In the genomic region with DNA sequence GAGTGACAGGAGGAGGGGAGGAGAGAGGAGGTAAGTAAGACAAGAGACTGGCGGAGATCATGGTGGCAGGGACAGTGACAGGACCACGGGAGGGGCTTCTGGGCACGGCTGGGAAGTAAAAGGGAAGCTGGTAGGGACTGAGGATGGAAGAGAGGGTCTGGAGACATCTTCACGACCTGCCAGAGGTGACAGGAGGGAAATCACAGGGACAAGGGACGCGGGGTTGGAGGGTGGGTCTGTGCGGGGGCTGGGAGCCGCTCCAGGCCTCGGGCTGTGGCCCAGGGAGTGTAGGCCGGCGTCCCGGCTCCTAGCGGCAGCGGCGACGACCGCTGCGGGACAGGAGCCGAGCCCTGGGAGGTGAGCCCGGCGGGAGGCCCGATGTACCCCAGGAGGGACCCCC, we compare ENCODE assay signal across 8 mouse cellular contexts. TPM values are rescaled to one million over a fixed set of nuclear protein-coding genes. Genes with fewer than 3 reads are reported as not detected.
DNase-seq lines count a peak whose midpoint lies in the region; ATAC-seq and TF ChIP-seq lines count a peak whose summit lies in the region.

No protein-coding gene starts in this region.

- DNase-seq in cerebellum, adult 2 months = peak; percentile 35 to 50
- DNase-seq in cerebellum, adult 11-12 months = no peak
- no peak for DNase-seq in lung, postnatal 36 days
- no peak for DNase-seq in layer of hippocampus, adult 11-12 months (ENCODE audit: low spot score)
- DNase-seq in spleen, adult 18-20 months = no peak

- no peaks in the 10 kb centered on the region for H3K9me3 ChIP-seq in lung, embryonic 16.5 days (ENCODE audit: control insufficient read depth, low read length)
- no peaks in the 10 kb centered on the region for H3K9me3 ChIP-seq in limb, embryonic 15.5 days
- no peaks in the 10 kb centered on the region for H3K9me3 ChIP-seq in stomach, embryonic 15.5 days

- no peaks in the 10 kb centered on the region for H3K36me3 ChIP-seq in lung, embryonic 16.5 days (ENCODE audit: control insufficient read depth, insufficient read depth, low read length)
- no peaks in the 10 kb centered on the region for H3K36me3 ChIP-seq in limb, embryonic 15.5 days
- no peaks in the 10 kb centered on the region for H3K36me3 ChIP-seq in stomach, embryonic 15.5 days

- H3K27ac ChIP-seq in cerebellum, adult 2 months (ENCODE audit: insufficient read depth, low read length) = peak overlapping the region; percentile 49
- no peak overlapping the region for H3K27ac ChIP-seq in lung, embryonic 16.5 days (ENCODE audit: low read length)
- H3K27ac ChIP-seq in limb, embryonic 15.5 days = no peak overlapping the region
- no peak overlapping the region for H3K27ac ChIP-seq in stomach, embryonic 15.5 days

- 0 out of 2 replicates have a peak, but pooled peaks have one; percentile 2 for ATAC-seq in lung, embryonic 16.5 days (ENCODE audit: low read depth)
- ATAC-seq in limb, embryonic 15.5 days (ENCODE audit: insufficient number of reproducible peaks, low FRiP score, low TSS enrichment, low read depth) = no peak; the same call in 1 of the 2 replicates
- no peak for ATAC-seq in stomach, embryonic 15.5 days (ENCODE audit: insufficient read depth, low FRiP score, low read depth)

- no peak overlapping the region for H3K9ac ChIP-seq in lung, embryonic 16.5 days (ENCODE audit: low read length)
- 0 out of 2 replicates have a peak overlapping the region, but pooled peaks have one; percentile 14 for H3K9ac ChIP-seq in limb, embryonic 15.5 days
- H3K9ac ChIP-seq in stomach, embryonic 15.5 days = no peak overlapping the region

- no peak for TF ChIP-seq POLR2A in cerebellum, adult 2 months (IDR thresholded peaks at IDR 0.05; ENCODE audit: borderline replicate concordance, insufficient read depth, low read length)

- under 1% methylated on average over 22 of the region's 22 CpGs for WGBS in cerebellum, adult 2 months
- 2% methylated on average over 14 of the region's 22 CpGs for WGBS in lung, embryonic 16.5 days
- WGBS in limb, embryonic 15.5 days = 1% methylated on average over 22 of the region's 22 CpGs
- 5% methylated on average over 18 of the region's 22 CpGs for WGBS in stomach, embryonic 15.5 days

- peak overlapping the region; percentile 68 for H3K4me2 ChIP-seq in lung, embryonic 16.5 days (ENCODE audit: low read depth, low read length)
- H3K4me2 ChIP-seq in limb, embryonic 15.5 days = peak overlapping the region; percentile 66
- peak overlapping the region; percentile 62 for H3K4me2 ChIP-seq in stomach, embryonic 15.5 days

- no peaks in the 10 kb centered on the region for H3K27me3 ChIP-seq in cerebellum, adult 2 months (ENCODE audit: control insufficient read depth, insufficient read depth, low read length)
- peaks cover 67% of the 10 kb centered on the region for H3K27me3 ChIP-seq in lung, embryonic 16.5 days (ENCODE audit: control insufficient read depth, insufficient read depth, low read depth, low read length)
- H3K27me3 ChIP-seq in limb, embryonic 15.5 days = peaks cover 74% of the 10 kb centered on the region
- H3K27me3 ChIP-seq in stomach, embryonic 15.5 days (replicated peaks) = peaks cover 64% of the 10 kb centered on the region

- peaks cover 17% of the 10 kb centered on the region for H3K4me1 ChIP-seq in cerebellum, adult 2 months (ENCODE audit: control insufficient read depth, insufficient read depth, low read length)
- H3K4me1 ChIP-seq in lung, embryonic 16.5 days (replicated peaks; ENCODE audit: control insufficient read depth, insufficient read depth, low read length) = peaks cover 12% of the 10 kb centered on the region
- H3K4me1 ChIP-seq in limb, embryonic 15.5 days = peaks cover 15% of the 10 kb centered on the region
- peaks cover 12% of the 10 kb centered on the region for H3K4me1 ChIP-seq in stomach, embryonic 15.5 days

- no peak for TF ChIP-seq CTCF in cerebellum, adult 2 months (IDR thresholded peaks at IDR 0.05; ENCODE audit: borderline replicate concordance, insufficient read depth, low read depth, low read length)

- H3K4me3 ChIP-seq in cerebellum, adult 2 months (replicated peaks; ENCODE audit: insufficient read depth, low read depth, low read length) = peak overlapping the region; percentile 80
- H3K4me3 ChIP-seq in lung, embryonic 16.5 days (ENCODE audit: low read length) = peak overlapping the region; percentile 41
- peak overlapping the region; percentile 39 for H3K4me3 ChIP-seq in limb, embryonic 15.5 days
- peak overlapping the region; percentile 34 for H3K4me3 ChIP-seq in stomach, embryonic 15.5 days (replicated peaks)

RNA-seq across cellular contexts. Expression of a gene that starts 0.5 kb away (rescaled TPM):
- 46.7 and 47.4 TPM in 2 replicates for polyA plus RNA-seq in cerebellum, adult 2 months (2012; rRNA removed)
- 0.03 and 0.05 TPM in 2 replicates for polyA plus RNA-seq in lung, embryonic 16.5 days (2015; fragmentation: Nextera tagmentation; extraction: Ambion mirVana)
- polyA plus RNA-seq in limb, embryonic 15.5 days (2015; fragmentation: Nextera tagmentation; extraction: Ambion mirVana) = 0.02 and 0.06 TPM in 2 replicates
- 0.27 and 0.31 TPM in 2 replicates for polyA plus RNA-seq in stomach, embryonic 15.5 days (2015; fragmentation: Nextera tagmentation; extraction: Ambion mirVana)

RNA-seq across cellular contexts. Expression of a gene that starts 9.5 kb away (rescaled TPM):
- polyA plus RNA-seq in cerebellum, adult 2 months (2012; rRNA removed) = 5.3 and 5.6 TPM in 2 replicates
- polyA plus RNA-seq in lung, embryonic 16.5 days (2015; fragmentation: Nextera tagmentation; extraction: Ambion mirVana) = 33.4 and 37.2 TPM in 2 replicates
- polyA plus RNA-seq in limb, embryonic 15.5 days (2015; fragmentation: Nextera tagmentation; extraction: Ambion mirVana) = 29.3 and 33.8 TPM in 2 replicates
- polyA plus RNA-seq in stomach, embryonic 15.5 days (2015; fragmentation: Nextera tagmentation; extraction: Ambion mirVana) = 47.7 and 49.7 TPM in 2 replicates

RNA-seq across cellular contexts. Expression of a gene that starts 48.7 kb away (rescaled TPM):
- 0.71 and 0.72 TPM in 2 replicates for polyA plus RNA-seq in cerebellum, adult 2 months (2012; rRNA removed)
- 0.28 TPM in 1 of 2 replicates, not detected in the other for polyA plus RNA-seq in lung, embryonic 16.5 days (2015; fragmentation: Nextera tagmentation; extraction: Ambion mirVana)
- not detected in 2 replicates for polyA plus RNA-seq in limb, embryonic 15.5 days (2015; fragmentation: Nextera tagmentation; extraction: Ambion mirVana)
- polyA plus RNA-seq in stomach, embryonic 15.5 days (2015; fragmentation: Nextera tagmentation; extraction: Ambion mirVana) = not detected in 2 replicates

RNA-seq across cellular contexts. Expression of a gene that starts 58.3 kb away (rescaled TPM):
- 3.7 and 4.6 TPM in 2 replicates for polyA plus RNA-seq in cerebellum, adult 2 months (2012; rRNA removed)
- polyA plus RNA-seq in lung, embryonic 16.5 days (2015; fragmentation: Nextera tagmentation; extraction: Ambion mirVana) = 3.3 and 8.2 TPM in 2 replicates
- polyA plus RNA-seq in limb, embryonic 15.5 days (2015; fragmentation: Nextera tagmentation; extraction: Ambion mirVana) = 1.8 and 2.0 TPM in 2 replicates
- polyA plus RNA-seq in stomach, embryonic 15.5 days (2015; fragmentation: Nextera tagmentation; extraction: Ambion mirVana) = 1.3 and 1.9 TPM in 2 replicates

RNA-seq across cellular contexts. Expression of a gene that starts 59.2 kb away (rescaled TPM):
- 56.2 and 58.4 TPM in 2 replicates for polyA plus RNA-seq in cerebellum, adult 2 months (2012; rRNA removed)
- 4.0 and 4.1 TPM in 2 replicates for polyA plus RNA-seq in lung, embryonic 16.5 days (2015; fragmentation: Nextera tagmentation; extraction: Ambion mirVana)
- 5.2 and 7.5 TPM in 2 replicates for polyA plus RNA-seq in limb, embryonic 15.5 days (2015; fragmentation: Nextera tagmentation; extraction: Ambion mirVana)
- 3.2 and 4.6 TPM in 2 replicates for polyA plus RNA-seq in stomach, embryonic 15.5 days (2015; fragmentation: Nextera tagmentation; extraction: Ambion mirVana)

Comparison
In these comparisons a context has a peak if more than half of its experiments do, and no peak if none do; other contexts are left out.
1. DNase-seq: peak in cerebellum, adult 2 months (2 of 2); none in cerebellum, adult 11-12 months (single experiment), lung, postnatal 36 days (single experiment), layer of hippocampus, adult 11-12 months (single experiment) and spleen, adult 18-20 months (0 of 2).
2. RNA of a gene that starts 0.5 kb away (polyA plus RNA-seq): 46.7 to 47.4 TPM in cerebellum, adult 2 months; 0.27 to 0.31 TPM in stomach, embryonic 15.5 days, 0.02 to 0.06 TPM in limb, embryonic 15.5 days and 0.03 to 0.05 TPM in lung, embryonic 16.5 days; every median in the first group is over 10 times any median in the second.
3. Peak in every context shown above with its lines, with median percentiles within 50 percentile points of each other: H3K4me3 ChIP-seq and H3K4me2 ChIP-seq.